25 mouse cellular contexts compared by ENCODE assay signal in genomic region chr6:3319378-3319777, GRCm38 (mm10).
"Had no signal": no experiment of that assay in that cellular context is flagged by ENCODE, and none has a peak within 500 bp of the region (broad histone marks: within the 10 kb centered on the region; RNA-seq: fewer than 3 reads in every experiment).

No protein-coding gene starts in this region.

- H3K27me3 ChIP-seq: heart, embryonic 13.5 days; heart, embryonic 15.5 days; hindbrain, embryonic 13.5 days; hindbrain, embryonic 15.5 days; kidney, embryonic 15.5 days; limb, embryonic 13.5 days; limb, embryonic 15.5 days had no signal

- H3K9ac ChIP-seq: forebrain, postnatal 0 days; heart, embryonic 13.5 days; heart, embryonic 15.5 days; hindbrain, embryonic 13.5 days; hindbrain, embryonic 15.5 days; kidney, embryonic 15.5 days; limb, embryonic 13.5 days; limb, embryonic 15.5 days had no signal

- H3K36me3 ChIP-seq: heart, embryonic 10.5 days; heart, embryonic 13.5 days; heart, embryonic 15.5 days; hindbrain, embryonic 13.5 days; hindbrain, embryonic 15.5 days; kidney, embryonic 15.5 days; limb, embryonic 13.5 days; limb, embryonic 15.5 days had no signal

- DNase-seq: forebrain, postnatal 0 days; gastrocnemius, postnatal 14 days; gastrocnemius, postnatal 36 days; heart, adult 18-20 months; heart, postnatal 14 days; heart, postnatal 36 days; kidney, adult 11 months; kidney, adult 2 months; kidney, adult 9 months; kidney, postnatal 14 days; kidney, postnatal 36 days; layer of hippocampus, adult 9-11 months; layer of hippocampus, postnatal 36 days; left cerebral cortex, postnatal 4 days had no signal

- H3K4me1 ChIP-seq: heart, embryonic 10.5 days; heart, embryonic 13.5 days; heart, embryonic 15.5 days; hindbrain, embryonic 13.5 days; hindbrain, embryonic 15.5 days; kidney, embryonic 15.5 days; limb, embryonic 13.5 days; limb, embryonic 15.5 days had no signal

- H3K27ac ChIP-seq: heart, embryonic 10.5 days; heart, embryonic 13.5 days; heart, embryonic 15.5 days; hindbrain, embryonic 13.5 days; hindbrain, embryonic 15.5 days; hindbrain, postnatal 0 days; kidney, embryonic 15.5 days; kidney, postnatal 0 days; limb, embryonic 13.5 days; limb, embryonic 15.5 days had no signal

- ATAC-seq: forebrain, postnatal 0 days; hindbrain, postnatal 0 days; intestine, embryonic 16.5 days had no signal

- H3K4me2 ChIP-seq: heart, embryonic 13.5 days; heart, embryonic 15.5 days; hindbrain, embryonic 13.5 days; hindbrain, embryonic 15.5 days; kidney, embryonic 15.5 days; limb, embryonic 13.5 days; limb, embryonic 15.5 days had no signal

- H3K9me3 ChIP-seq: heart, embryonic 13.5 days; heart, embryonic 15.5 days; hindbrain, embryonic 13.5 days; hindbrain, embryonic 15.5 days; kidney, embryonic 15.5 days; limb, embryonic 13.5 days; limb, embryonic 15.5 days had no signal

- H3K4me3 ChIP-seq: heart, embryonic 10.5 days; heart, embryonic 13.5 days; heart, embryonic 15.5 days; hindbrain, embryonic 13.5 days; hindbrain, embryonic 15.5 days; kidney, embryonic 15.5 days; limb, embryonic 13.5 days; limb, embryonic 15.5 days had no signal
